Mouse (Mus musculus): Measurements from ENCODE around the gene Eif4e3. TPM values are rescaled to one million over a fixed set of nuclear protein-coding genes. Genes with fewer than 3 reads are reported as not detected.

The Eif4e3 gene
- polyA plus RNA-seq, 1 experiment from 2014 or later, result 7.1 TPM

GRCm38 (mm10) chr6:99655488-99655887 is 11.1 kb downstream of the Eif4e3 start:
- Histone ChIP-seq H3K27me3 (ENCODE audit: insufficient read depth, poor library complexity, severe bottlenecking) (peaks cover 17% of the 10 kb centered on the region; the same call in 1 of the 2 replicates), H3K27ac (no peak overlapping the region), H3K4me1 (0 out of 2 replicates have a peak, but pooled peaks cover 9% of the 10 kb centered on the region), H3K4me3 (no peak overlapping the region), H3K36me3 (no peaks in the 10 kb centered on the region), H3K9me3 (no peaks in the 10 kb centered on the region)
- WGBS, result 44% methylated on average over 7 of the region's 7 CpGs
- DNase-seq (ENCODE audit: low spot score), result no peak

GRCm38 (mm10) chr6:99654343-99654742 is 12.2 kb downstream of the Eif4e3 start:
- Histone ChIP-seq H3K36me3 (no peaks in the 10 kb centered on the region), H3K27me3 (ENCODE audit: insufficient read depth, poor library complexity, severe bottlenecking) (peaks cover 25% of the 10 kb centered on the region; the same call in 1 of the 2 replicates), H3K4me1 (0 out of 2 replicates have a peak, but pooled peaks cover 9% of the 10 kb centered on the region), H3K9me3 (no peaks in the 10 kb centered on the region), H3K4me3 (no peak overlapping the region), H3K27ac (no peak overlapping the region)
- 49% methylated on average over 5 of the region's 5 CpGs for WGBS
- DNase-seq (ENCODE audit: low spot score), result no peak

- Histone ChIP-seq H3K9me3 (no peaks in the 10 kb centered on the region), H3K36me3 (no peaks in the 10 kb centered on the region), H3K4me3 (no peak overlapping the region), H3K4me1 (0 out of 2 replicates have a peak, but pooled peaks cover 9% of the 10 kb centered on the region), H3K27me3 (ENCODE audit: insufficient read depth, poor library complexity, severe bottlenecking) (peaks cover 20% of the 10 kb centered on the region; the same call in 1 of the 2 replicates), H3K27ac (no peak overlapping the region)
- no peak for DNase-seq (ENCODE audit: low spot score)
- 57% methylated on average over 2 of the region's 2 CpGs for WGBS
Measured at GRCm38 (mm10) chr6:99652341-99652740, 14.2 kb downstream of the Eif4e3 start.

GRCm38 (mm10) chr6:99649307-99649706 is 17.3 kb downstream of the Eif4e3 start:
- WGBS, result 39% methylated on average over 2 of the region's 2 CpGs
- H3K4me1 ChIP-seq, result peaks cover 23% of the 10 kb centered on the region
- no peak overlapping the region for H3K27ac ChIP-seq
- no peaks in the 10 kb centered on the region for H3K9me3 ChIP-seq
- H3K27me3 ChIP-seq (ENCODE audit: insufficient read depth, poor library complexity, severe bottlenecking), result peaks cover 20% of the 10 kb centered on the region; the same call in 1 of the 2 replicates
- no peaks in the 10 kb centered on the region for H3K36me3 ChIP-seq
- DNase-seq (ENCODE audit: low spot score), result no peak
- no peak overlapping the region for H3K4me3 ChIP-seq

DNA sequence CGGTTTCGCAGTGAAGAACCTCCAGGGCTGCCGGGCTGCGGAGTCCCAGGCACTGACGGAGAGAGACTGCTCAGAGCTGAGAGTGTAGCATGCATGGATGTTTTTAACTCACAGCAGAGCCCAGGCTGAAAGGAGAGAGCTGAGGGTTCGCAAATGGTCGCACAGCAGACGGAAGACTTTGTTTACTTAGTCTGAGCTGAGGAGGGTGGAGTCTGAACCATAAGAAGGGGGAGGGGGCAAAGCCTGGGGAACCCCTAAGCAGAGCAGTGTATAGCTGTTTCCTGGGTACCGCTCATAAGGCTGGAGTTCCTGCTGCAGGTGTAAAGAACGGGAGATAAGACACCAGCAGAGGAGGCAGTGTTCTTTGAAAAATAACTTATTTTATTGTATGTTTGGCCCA is 20.2 kb downstream of the Eif4e3 start:
- peaks cover 30% of the 10 kb centered on the region for H3K4me1 ChIP-seq
- H3K36me3 ChIP-seq, result no peaks in the 10 kb centered on the region
- peaks cover 19% of the 10 kb centered on the region; the same call in 1 of the 2 replicates for H3K27me3 ChIP-seq (ENCODE audit: insufficient read depth, poor library complexity, severe bottlenecking)
- DNase-seq (ENCODE audit: low spot score), result no peak
- no peak overlapping the region for H3K4me3 ChIP-seq
- 37% methylated on average over 10 of the region's 10 CpGs for WGBS
- H3K9me3 ChIP-seq, result no peaks in the 10 kb centered on the region
- H3K27ac ChIP-seq, result no peak overlapping the region; the same call in 1 of the 2 replicates

- 80% methylated on average over 5 of the region's 5 CpGs for WGBS
- H3K27ac ChIP-seq, result no peak overlapping the region
- no peak overlapping the region for H3K4me3 ChIP-seq
- no peaks in the 10 kb centered on the region for H3K9me3 ChIP-seq
- DNase-seq (ENCODE audit: low spot score), result no peak
- H3K4me1 ChIP-seq, result peaks cover 30% of the 10 kb centered on the region
- 0 out of 2 replicates have a peak, but pooled peaks cover 6% of the 10 kb centered on the region for H3K27me3 ChIP-seq (ENCODE audit: insufficient read depth, poor library complexity, severe bottlenecking)
- H3K36me3 ChIP-seq, result no peaks in the 10 kb centered on the region
Measured at GRCm38 (mm10) chr6:99644876-99645275, 21.7 kb downstream of the Eif4e3 start.

- peak overlapping the region; percentile 19; the same call in 1 of the 2 replicates for H3K27ac ChIP-seq
Measured at GRCm38 (mm10) chr6:99644386-99644785, 22.2 kb downstream of the Eif4e3 start.

DNA sequence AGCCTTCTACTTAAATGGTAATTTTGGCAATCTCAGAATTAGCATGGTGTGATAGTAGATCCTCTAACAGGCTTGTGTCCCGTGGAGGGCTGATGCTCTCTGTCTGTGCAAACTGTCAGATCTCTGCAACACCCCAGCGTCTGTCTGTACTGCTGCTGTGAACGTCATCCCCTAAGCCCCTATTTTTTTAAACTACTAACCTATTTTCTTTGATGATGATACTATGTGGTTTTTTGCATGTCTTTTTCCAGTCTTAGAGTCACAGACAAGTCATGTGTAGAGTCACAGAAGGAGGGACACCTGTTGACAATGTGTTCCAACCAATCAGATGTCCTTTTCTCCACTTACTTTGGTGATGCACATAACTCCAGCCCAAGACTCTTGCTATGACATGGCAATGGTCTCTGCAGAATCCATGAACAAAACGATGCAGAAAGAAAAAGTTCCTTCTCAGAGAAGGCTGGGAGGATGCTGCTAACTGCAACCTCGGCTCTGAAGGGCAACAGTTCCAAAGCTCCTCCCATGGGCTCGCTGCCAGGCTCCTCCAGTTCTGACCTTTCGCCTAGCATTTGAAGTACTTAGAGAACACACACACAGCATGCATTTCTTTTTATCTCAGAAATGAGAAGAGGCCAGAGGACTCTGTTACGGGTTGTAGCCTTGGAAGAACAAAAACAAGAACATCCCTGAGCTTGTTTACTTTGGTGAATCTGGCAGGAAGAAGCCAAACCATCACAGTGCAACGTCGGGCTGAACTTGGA is 23.0 kb downstream of the Eif4e3 start:
- DNase-seq (ENCODE audit: low spot score), result no peak
- WGBS, result 33% methylated on average over 10 of the region's 10 CpGs
- 0 out of 2 replicates have a peak, but pooled peaks cover 4% of the 10 kb centered on the region for H3K27me3 ChIP-seq (ENCODE audit: insufficient read depth, poor library complexity, severe bottlenecking)
- no peaks in the 10 kb centered on the region for H3K9me3 ChIP-seq
- H3K27ac ChIP-seq, result peak overlapping the region; percentile 19; the same call in 1 of the 2 replicates
- no peak overlapping the region for H3K4me3 ChIP-seq
- peaks cover 30% of the 10 kb centered on the region for H3K4me1 ChIP-seq
- no peaks in the 10 kb centered on the region for H3K36me3 ChIP-seq

More at GRCm38 (mm10) chr6:99644386-99644785, 22.2 kb downstream of the Eif4e3 start:
- H3K4me3 ChIP-seq, result no peak overlapping the region
- H3K36me3 ChIP-seq, result no peaks in the 10 kb centered on the region
- 0 out of 2 replicates have a peak, but pooled peaks cover 4% of the 10 kb centered on the region for H3K27me3 ChIP-seq (ENCODE audit: insufficient read depth, poor library complexity, severe bottlenecking)
- WGBS, result 67% methylated on average over 5 of the region's 5 CpGs
- no peaks in the 10 kb centered on the region for H3K9me3 ChIP-seq
- DNase-seq (ENCODE audit: low spot score), result no peak
- peaks cover 30% of the 10 kb centered on the region for H3K4me1 ChIP-seq

- no peak for DNase-seq (ENCODE audit: low spot score)
- Histone ChIP-seq H3K4me1 (no peaks in the 10 kb centered on the region), H3K27ac (no peak overlapping the region), H3K36me3 (no peaks in the 10 kb centered on the region), H3K4me3 (no peak overlapping the region), H3K27me3 (ENCODE audit: insufficient read depth, poor library complexity, severe bottlenecking) (no peaks in the 10 kb centered on the region; the same call in 1 of the 2 replicates), H3K9me3 (no peaks in the 10 kb centered on the region)
- WGBS, result 83% methylated on average over 4 of the region's 4 CpGs
Measured at GRCm38 (mm10) chr6:99637456-99637855, 29.1 kb downstream of the Eif4e3 start.

- Histone ChIP-seq H3K27ac (no peak overlapping the region), H3K27me3 (ENCODE audit: insufficient read depth, poor library complexity, severe bottlenecking) (no peaks in the 10 kb centered on the region; the same call in 1 of the 2 replicates), H3K9me3 (no peaks in the 10 kb centered on the region), H3K36me3 (no peaks in the 10 kb centered on the region), H3K4me3 (no peak overlapping the region), H3K4me1 (0 out of 2 replicates have a peak, but pooled peaks cover 3% of the 10 kb centered on the region)
- WGBS, result 74% methylated on average over 8 of the region's 8 CpGs
- no peak for DNase-seq (ENCODE audit: low spot score)
Measured at GRCm38 (mm10) chr6:99636801-99637200, 29.8 kb downstream of the Eif4e3 start.

DNA sequence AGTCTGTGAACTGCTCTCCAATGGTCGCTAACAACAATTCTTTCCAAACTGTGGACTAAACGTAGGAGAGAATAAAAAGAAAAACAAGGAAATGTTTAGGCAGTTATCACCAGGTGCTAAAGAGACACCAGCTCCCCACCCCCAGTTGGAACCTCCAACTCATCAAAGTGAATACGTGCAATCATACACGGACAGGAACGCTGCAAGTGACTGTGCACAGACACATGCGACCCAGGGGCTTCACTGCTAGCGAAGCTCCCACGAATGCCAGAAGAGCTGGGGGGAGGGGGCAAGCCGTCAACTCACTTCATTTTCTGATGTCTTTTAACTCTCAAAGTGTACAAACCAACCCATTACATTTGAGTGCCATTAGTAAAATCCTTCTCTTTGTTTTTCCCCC is 30.4 kb downstream of the Eif4e3 start:
- Histone ChIP-seq H3K36me3 (no peaks in the 10 kb centered on the region), H3K27me3 (ENCODE audit: insufficient read depth, poor library complexity, severe bottlenecking) (no peaks in the 10 kb centered on the region; the same call in 1 of the 2 replicates), H3K27ac (no peak overlapping the region), H3K4me3 (no peak overlapping the region), H3K4me1 (0 out of 2 replicates have a peak, but pooled peaks cover 3% of the 10 kb centered on the region), H3K9me3 (no peaks in the 10 kb centered on the region)
- 68% methylated on average over 9 of the region's 9 CpGs for WGBS
- DNase-seq (ENCODE audit: low spot score), result no peak

GRCm38 (mm10) chr6:99632121-99632980 is 34.2 kb downstream of the Eif4e3 start:
- H3K4me3 ChIP-seq, result no peak overlapping the region

More at GRCm38 (mm10) chr6:99632121-99632980, 34.2 kb downstream of the Eif4e3 start:
- no peaks in the 10 kb centered on the region; the same call in 1 of the 2 replicates for H3K27me3 ChIP-seq (ENCODE audit: insufficient read depth, poor library complexity, severe bottlenecking)
- H3K36me3 ChIP-seq, result no peaks in the 10 kb centered on the region
- WGBS, result 74% methylated on average over 32 of the region's 32 CpGs
- H3K4me1 ChIP-seq, result 0 out of 2 replicates have a peak, but pooled peaks cover 3% of the 10 kb centered on the region
- no peak overlapping the region for H3K27ac ChIP-seq
- no peak for DNase-seq (ENCODE audit: low spot score)
- no peaks in the 10 kb centered on the region for H3K9me3 ChIP-seq

Measured in heart, embryonic 10.5 days (tissue).